Mouse (Mus musculus): ENCODE data around the gene Naif1.

The Naif1 gene

DNA sequence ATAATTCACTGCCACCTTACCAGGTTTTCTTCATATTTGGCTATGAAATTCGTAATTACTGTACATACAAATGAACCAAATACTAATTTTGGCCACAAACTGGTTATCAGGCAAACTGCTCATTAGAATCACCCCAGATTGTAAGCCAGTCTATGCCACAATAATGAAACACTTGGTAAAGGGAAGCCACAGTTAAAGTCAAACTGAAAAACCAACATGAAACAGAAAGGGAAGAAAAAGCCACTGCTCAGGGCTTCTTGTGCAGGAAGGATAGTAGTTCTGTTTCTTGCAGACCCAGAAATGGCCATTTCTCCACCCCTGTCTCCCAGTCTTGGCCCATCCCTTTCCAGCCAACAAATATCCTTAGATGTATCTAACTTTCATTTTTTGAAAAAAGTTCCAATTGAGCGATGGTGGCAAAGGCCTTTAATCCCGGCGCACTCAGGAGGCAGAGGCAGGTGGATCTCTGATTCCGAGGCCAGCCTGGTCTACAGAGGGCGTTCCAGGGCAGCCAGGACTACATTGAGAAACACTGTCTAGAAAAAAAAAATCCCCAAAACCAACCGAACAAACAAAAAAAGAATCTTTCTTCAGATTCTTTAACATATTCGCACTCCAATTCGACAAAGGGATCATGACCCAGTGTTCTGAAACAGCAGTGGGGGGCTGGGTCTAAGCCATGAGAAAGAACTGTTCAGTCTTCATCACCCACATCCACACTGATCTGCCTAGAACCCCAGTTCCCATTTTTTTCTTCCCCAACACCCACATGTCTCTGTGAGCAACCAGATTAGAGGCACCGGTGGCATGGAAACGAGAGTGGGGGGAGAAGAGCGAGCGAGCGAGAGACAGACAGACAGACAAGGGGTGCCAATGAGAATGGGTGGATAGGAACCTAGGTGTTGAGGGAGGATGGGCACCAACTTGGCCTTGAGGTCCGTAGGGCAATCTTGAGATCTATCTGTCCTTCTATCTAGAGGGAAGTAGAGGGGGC is at the start of gene Naif1:
Naif1 (plus strand) TSS at position 697 of the 994 bp plus-strand sequence.
- peak; percentile 49 for DNase-seq

DNA sequence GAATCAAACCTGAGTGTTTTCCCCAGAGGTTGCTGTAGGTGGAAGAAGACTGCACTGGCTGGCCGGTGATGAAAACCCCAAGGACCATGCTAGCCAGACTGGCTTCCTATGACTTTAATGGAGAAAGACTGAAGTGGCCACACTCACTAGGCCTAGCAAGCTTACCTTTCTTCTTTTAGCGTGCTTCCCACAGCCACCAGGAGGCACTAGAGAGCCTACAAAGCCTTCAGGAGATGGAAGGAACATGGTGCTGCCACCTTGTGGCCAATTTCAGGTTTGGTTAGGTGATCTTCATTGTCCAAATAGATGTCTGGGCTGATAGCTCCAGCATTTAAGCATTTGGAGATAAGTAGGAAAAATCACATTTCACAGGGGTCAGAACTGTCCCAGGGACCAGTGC is 45.6 kb upstream of the Naif1 start:
- peak; percentile 88 for DNase-seq

GRCm38 (mm10) chr2:32407144-32407824 is 43.0 kb upstream of the Naif1 start:
- no peak for DNase-seq

DNA sequence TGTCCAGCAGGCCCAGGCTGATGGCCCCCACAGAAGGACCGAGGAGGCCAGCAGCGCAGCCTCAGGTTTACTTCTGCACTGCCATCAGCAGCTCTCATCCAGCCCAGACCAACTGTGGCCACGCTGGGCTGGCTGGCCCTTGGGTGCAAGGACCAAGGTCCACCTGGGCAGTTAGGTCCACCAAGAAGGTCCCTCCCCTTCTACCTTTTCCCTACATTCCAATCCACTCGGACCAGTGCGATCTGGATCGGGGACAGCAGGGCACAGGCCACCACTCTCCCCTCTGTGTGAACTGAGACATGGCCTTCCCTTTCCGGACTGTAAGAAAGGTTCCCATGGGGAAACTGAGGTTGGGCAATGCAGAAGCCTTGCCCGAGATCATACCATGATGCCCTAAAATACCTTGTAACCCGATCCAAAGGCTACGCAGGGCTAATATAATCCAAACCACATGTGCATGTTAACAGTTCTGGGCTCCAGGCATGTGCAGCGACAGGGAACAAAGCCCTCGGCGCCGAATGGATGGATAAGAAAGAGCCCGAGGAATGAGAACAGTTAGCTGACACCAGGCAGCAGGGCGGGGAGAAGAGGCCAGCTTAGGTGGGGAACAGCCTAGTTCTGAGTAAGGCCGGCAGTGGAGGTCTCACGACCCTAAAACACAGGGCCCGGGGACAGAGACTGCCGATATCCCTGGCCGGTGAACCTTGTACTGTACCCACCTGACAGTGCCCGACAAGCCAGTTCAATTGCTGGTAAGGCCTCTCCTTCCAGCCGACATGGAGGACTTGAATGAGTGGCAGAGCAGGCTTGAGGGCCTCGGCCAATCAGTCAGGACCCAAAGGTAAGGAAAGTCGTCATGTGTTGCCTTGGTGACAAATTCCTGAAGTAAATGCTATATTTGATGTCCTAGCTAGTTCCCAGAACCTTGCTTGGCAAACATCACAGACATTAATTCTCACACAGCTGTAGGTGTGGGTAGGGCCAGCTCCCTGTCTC is 41.5 kb upstream of the Naif1 start:
- no peak for DNase-seq

- DNase-seq: no peak
These were observed 38.9 kb upstream of the Naif1 start for GRCm38 (mm10) chr2:32411407-32411806.

GRCm38 (mm10) chr2:32412742-32413531 is 37.3 kb upstream of the Naif1 start:
- no peak for DNase-seq

- no peak for DNase-seq
These were observed 36.3 kb upstream of the Naif1 start for GRCm38 (mm10) chr2:32413936-32414335.

GRCm38 (mm10) chr2:32415801-32416200 is 34.5 kb upstream of the Naif1 start:
- no peak for DNase-seq

- DNase-seq: no peak
These were observed 33.7 kb upstream of the Naif1 start for GRCm38 (mm10) chr2:32416556-32416955.

- DNase-seq: no peak
These were observed 32.8 kb upstream of the Naif1 start for GRCm38 (mm10) chr2:32417486-32417885.

DNA sequence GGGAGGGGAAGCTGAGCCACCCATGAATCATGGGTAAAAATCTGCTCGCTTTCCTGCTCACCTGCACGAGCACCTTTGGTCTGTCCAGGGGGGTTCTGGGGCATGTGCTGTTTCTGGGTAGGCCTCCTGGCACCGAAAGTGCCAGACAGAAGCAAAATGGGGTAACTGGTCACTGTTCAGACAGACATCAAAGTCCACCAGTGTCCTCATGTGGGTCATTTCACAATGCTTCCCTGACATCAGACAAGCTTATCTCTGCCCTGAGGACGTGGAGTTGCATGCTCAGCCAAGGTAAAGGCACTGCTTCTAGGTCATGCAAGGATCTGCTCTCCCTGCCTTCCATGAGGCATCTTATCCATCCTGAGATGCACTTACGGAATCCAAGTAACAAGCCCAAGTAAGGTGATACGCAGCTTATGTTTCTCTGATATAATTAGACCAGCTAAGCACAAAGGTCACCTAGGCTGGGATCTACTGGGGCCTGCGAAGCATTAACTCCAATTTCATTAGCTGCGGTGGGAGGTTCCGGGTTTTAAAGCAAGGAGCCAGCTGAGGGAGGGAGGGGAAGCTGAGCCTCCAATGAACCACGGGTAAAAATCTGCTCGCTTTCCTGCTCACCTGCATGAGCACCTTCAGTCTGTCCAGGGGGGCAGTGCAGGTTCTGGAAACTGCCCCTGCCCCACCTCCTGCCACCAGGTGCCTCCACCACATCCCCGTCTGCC is 31.7 kb upstream of the Naif1 start:
- no peak for DNase-seq

DNA sequence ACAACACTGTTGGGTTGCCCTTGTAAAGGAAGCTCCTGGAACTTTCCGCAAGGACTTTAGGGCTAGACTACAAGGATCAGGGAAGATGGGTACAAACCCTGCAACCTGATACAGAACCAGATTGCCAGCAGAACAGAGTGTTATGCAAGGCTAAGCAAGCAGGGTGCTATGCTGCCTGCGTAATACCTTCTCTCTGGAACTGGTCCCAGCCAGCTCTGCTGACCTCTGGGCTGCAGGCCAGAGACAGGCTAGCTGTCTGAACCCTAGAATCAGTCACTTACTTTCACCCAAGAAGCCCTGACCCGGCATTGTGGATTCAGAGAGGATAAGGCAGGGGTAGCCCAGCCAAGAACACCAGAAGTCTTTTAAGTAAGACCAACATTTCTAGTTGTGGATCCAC is 30.9 kb upstream of the Naif1 start:
- peak; percentile 80 for DNase-seq

GRCm38 (mm10) chr2:32420066-32420608 is 30.1 kb upstream of the Naif1 start:
- DNase-seq: no peak

DNA sequence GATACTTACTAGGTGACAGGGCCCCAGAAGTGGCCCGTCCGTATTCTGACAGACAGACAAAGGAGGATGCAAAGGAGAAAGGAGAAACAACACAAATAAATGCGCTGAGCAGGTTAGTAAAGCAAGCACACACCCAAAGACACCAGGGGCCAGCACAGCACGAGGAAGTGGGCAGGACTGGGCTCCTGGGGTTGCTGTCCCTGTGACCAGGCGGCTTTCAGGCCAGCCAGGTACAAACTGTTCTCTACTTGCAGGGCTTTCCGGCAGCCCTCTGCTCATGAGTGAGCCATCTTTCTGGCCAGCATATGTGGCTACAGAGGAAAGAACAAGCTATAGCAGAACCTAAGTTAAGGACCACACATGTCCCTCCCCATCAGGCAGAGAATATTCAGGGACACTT is 29.6 kb upstream of the Naif1 start:
- no peak for DNase-seq

GRCm38 (mm10) chr2:32421851-32422251 is 28.4 kb upstream of the Naif1 start:
- no peak for DNase-seq

DNA sequence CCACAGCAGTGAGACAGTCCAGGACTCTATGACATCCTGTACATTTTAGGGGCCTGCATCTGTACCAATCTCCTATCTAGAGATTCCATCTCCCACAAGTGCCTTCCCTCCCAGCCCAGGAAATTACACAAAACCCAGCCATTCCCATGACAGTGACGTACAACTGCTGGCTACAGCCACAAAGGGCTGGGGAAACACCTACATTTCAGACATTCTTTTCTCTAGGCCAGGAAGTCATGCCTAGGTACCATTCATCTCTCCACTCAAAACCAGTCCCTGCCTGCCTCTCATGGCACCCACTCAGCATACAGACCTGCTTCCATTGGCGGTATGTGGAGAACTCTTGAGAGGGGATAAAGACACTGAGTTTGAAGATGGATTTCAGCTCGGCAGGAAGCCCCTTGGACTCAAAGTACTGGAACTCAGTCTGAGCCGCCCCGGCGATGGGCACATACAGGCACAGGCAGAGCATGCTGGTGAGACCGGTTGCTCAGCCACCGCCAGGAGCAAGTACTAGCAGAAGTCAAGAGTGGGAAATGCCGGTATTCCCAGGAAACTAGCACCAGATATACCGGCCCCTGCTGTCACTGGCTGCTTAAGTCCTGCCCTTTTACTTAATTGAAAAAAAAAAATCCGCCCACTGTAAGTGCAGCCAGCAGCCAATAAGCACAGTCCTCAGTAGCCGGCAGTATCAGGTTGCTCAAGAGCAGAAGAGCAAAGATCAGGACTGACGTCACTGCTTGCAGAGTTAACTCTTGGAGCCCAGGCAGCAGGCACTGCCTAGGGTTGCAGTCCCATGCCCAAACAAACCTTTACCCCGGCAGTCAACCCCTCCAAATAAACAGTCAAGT is 26.6 kb upstream of the Naif1 start:
- peak; percentile 68 for DNase-seq

DNA sequence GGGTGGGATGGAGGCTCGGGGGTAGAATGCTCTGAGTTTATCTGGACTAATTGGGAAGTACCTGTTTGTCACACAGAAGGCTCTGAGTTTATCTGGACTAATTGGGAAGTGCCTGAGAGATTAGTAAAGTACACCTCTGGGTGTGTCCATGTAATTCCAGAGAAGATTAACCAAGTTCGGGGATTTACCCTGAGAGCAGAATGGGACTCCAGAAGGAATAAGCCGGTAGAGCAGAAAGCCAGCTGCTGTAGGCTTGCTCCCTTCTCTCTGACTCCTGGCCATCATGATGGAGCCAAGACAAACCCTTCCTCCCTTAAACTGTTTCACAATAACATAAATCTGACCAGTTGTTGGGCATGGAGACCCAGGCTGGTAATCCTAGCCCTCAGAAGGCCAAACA is 25.5 kb upstream of the Naif1 start:
- DNase-seq: no peak

- DNase-seq: no peak
These were observed 24.7 kb upstream of the Naif1 start for GRCm38 (mm10) chr2:32425568-32425967.

DNA sequence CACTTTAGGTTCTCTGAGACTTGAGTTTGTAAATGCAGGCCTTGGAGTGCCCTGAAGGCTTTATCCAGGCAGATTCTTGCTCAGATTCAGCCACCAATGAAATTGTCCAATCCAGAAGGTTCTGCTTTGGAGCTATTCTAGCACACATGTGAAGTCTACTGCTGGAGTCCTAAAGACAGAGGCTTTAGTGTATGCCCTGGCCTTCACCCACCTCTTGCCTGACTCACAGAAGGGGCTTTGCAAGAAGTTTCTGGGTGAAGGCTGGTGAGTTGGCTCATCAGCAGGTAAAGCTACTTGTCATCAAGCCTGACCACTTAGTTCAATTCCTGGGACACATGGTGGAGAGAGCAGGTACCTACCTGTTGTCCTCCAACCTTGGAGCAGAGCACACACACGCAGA is 24.1 kb upstream of the Naif1 start:
- DNase-seq: no peak

DNA sequence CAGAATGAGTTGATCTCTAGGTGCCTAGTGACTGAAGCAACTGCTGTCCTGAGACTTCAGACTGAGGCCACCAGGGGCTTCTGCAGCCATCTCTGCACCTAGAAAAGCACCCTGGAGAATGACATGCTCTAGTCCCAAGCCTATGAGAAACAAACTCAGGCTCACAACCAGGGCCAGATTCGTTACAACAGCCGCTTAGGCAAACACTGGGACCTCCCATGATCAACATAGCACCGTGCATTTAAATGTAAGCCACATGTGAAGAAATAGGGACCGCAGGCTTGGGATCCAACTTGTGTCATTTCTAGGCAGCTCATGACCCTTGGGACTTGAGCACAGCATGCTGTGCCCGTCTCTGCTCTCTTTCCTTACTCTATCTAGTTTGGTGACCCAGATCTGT is 22.5 kb upstream of the Naif1 start:
- no peak for DNase-seq
